ENCODE assay signal across 7 mouse cellular contexts in the genomic region with DNA sequence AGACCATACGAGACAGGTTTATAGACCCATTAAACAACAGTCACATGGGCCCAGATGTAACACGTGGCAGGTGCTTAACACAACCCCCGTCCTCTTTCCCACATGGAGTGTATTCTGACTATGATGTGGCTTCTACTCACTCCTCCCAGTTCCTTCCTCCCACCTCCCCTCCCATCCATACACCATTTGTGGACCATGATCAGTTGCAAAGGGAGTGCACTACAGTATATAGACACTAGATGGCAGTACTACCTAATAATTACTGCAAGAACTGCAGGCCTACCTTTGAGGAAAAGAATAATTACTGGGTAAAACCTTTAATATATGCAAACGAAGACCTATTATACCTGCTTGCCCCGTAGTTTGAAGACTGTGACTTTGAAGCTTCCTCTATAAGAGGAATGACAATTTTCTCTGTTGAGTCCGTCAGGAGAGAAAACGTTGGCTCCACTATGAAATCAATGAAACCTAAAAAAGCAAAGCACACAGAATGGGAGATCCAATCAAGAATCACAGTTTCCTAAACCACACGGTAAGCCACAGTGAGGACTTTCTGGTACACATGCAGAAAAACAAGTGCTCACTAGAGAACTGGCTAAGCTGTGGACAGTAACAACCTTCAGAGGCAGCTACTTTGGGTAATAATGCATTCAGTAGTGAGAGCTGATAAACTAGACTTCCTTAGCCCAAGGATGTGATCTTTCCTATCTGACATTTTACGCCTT.
DNase-seq lines count a peak whose midpoint lies in the region; ATAC-seq and TF ChIP-seq lines count a peak whose summit lies in the region.

No protein-coding gene starts in this region.

- TF ChIP-seq POLR2A in MEL (IDR thresholded peaks at IDR 0.05; ENCODE audit: control insufficient read depth in 1 of 2, insufficient read depth in 1 of 2, low read depth in 1 of 2, low read length in 2 of 2, poor library complexity in 1 of 2) = no peak

- 38% methylated on average over 9 of the region's 9 CpGs for WGBS in stomach, embryonic 16.5 days

- DNase-seq in CD4-positive, CD25-positive, alpha-beta regulatory T cell, adult 2 months (ENCODE audit: low read depth, low spot score) = peak; percentile 58
- DNase-seq in MEL (ENCODE audit: low read depth, low spot score) = peak; percentile 67
- DNase-seq in embryo, embryonic 10.5 days (ENCODE audit: low spot score) = peak; percentile 88
- peak; percentile 7 to 81 for DNase-seq in layer of hippocampus, adult 18-20 months (ENCODE audit: low spot score in 2 of 2)
- DNase-seq in lung, postnatal 25 days (ENCODE audit: low spot score) = peak; percentile 39

- no peaks in the 10 kb centered on the region for H3K9me3 ChIP-seq in MEL (replicated peaks; ENCODE audit: insufficient read depth, low read length)
- H3K9me3 ChIP-seq in stomach, embryonic 16.5 days (replicated peaks; ENCODE audit: control insufficient read depth, low read length) = no peaks in the 10 kb centered on the region

- peak; percentile 22 to 93 (median 78); a peak in 5 of 6 replicates for TF ChIP-seq CTCF in MEL (IDR thresholded peaks at IDR 0.05 in 2 of 3, conservative IDR thresholded peaks at IDR 0.05 in 1 of 3; ENCODE audit: control insufficient read depth in 1 of 3, insufficient read depth in 1 of 3, low read depth in 2 of 3, low read length in 3 of 3, poor library complexity in 1 of 3, severe bottlenecking in 1 of 3)

- no peak overlapping the region for H3K4me3 ChIP-seq in MEL (ENCODE audit: control insufficient read depth in 1 of 2, insufficient read depth in 1 of 2, low read depth in 2 of 2, low read length in 2 of 2)
- H3K4me3 ChIP-seq in stomach, embryonic 16.5 days (replicated peaks; ENCODE audit: low read length) = no peak overlapping the region

- no peaks in the 10 kb centered on the region; a peak in 1 of 4 replicates for H3K27me3 ChIP-seq in MEL (ENCODE audit: control insufficient read depth in 1 of 2, insufficient read depth in 2 of 2, low read length in 2 of 2)
- H3K27me3 ChIP-seq in stomach, embryonic 16.5 days (ENCODE audit: control insufficient read depth, insufficient read depth, low read length) = no peaks in the 10 kb centered on the region

- H3K4me1 ChIP-seq in MEL (ENCODE audit: control insufficient read depth in 1 of 2, insufficient read depth in 2 of 2, low read length in 2 of 2) = no peaks in the 10 kb centered on the region
- no peaks in the 10 kb centered on the region for H3K4me1 ChIP-seq in stomach, embryonic 16.5 days (ENCODE audit: control insufficient read depth, insufficient read depth, low read length)

- no peak overlapping the region for H3K9ac ChIP-seq in MEL (ENCODE audit: control insufficient read depth, low read depth, low read length, poor library complexity, severe bottlenecking)
- no peak overlapping the region for H3K9ac ChIP-seq in stomach, embryonic 16.5 days (ENCODE audit: low read length)

- peak; percentile 96 to 97 for ATAC-seq in hematopoietic stem cell, adult 5-6 weeks (replicated peaks in 1 of 2; ENCODE audit: insufficient read depth in 1 of 2, low FRiP score in 2 of 2, low TSS enrichment in 1 of 2, low read depth in 1 of 2, poor library complexity in 2 of 2, severe bottlenecking in 2 of 2)
- ATAC-seq in stomach, embryonic 16.5 days (ENCODE audit: insufficient read depth, low FRiP score) = peak; percentile 47; the same call in 1 of the 2 replicates

- H3K36me3 ChIP-seq in MEL (ENCODE audit: control insufficient read depth in 1 of 2, insufficient read depth in 2 of 2, low read length in 2 of 2) = no peaks in the 10 kb centered on the region
- H3K36me3 ChIP-seq in stomach, embryonic 16.5 days (ENCODE audit: control insufficient read depth, insufficient read depth, low read length) = no peaks in the 10 kb centered on the region

- H3K27ac ChIP-seq in MEL (ENCODE audit: control insufficient read depth, low read depth, low read length) = no peak overlapping the region
- H3K27ac ChIP-seq in stomach, embryonic 16.5 days (ENCODE audit: low read length) = no peak overlapping the region

- H3K4me2 ChIP-seq in stomach, embryonic 16.5 days (ENCODE audit: low read depth, low read length) = no peak overlapping the region

- no peak for TF ChIP-seq EP300 in MEL (IDR thresholded peaks at IDR 0.05; ENCODE audit: low read depth in 1 of 2, low read length in 2 of 2)

- no peaks in the 10 kb centered on the region for H3K79me2 ChIP-seq in MEL (ENCODE audit: control insufficient read depth, insufficient read depth, low read length, poor library complexity)

- TF ChIP-seq RAD21 in MEL (IDR thresholded peaks at IDR 0.05; ENCODE audit: low read depth, low read length) = peak; percentile 95

TF ChIP-seq in MEL, 35 proteins besides CTCF, POLR2A, EP300 and RAD21:
- no peak for TF ChIP-seq E2F4 (IDR thresholded peaks at IDR 0.05; ENCODE audit: borderline replicate concordance, low read depth, low read length)
- no peak for TF ChIP-seq KAT2A (conservative IDR thresholded peaks at IDR 0.05; ENCODE audit: low read depth, low read length)
- TF ChIP-seq SIN3A (IDR thresholded peaks at IDR 0.05; ENCODE audit: low read length) = no peak
- TF ChIP-seq NELFE (IDR thresholded peaks at IDR 0.05; ENCODE audit: low read depth, low read length) = no peak
- no peak for TF ChIP-seq JUND (IDR thresholded peaks at IDR 0.05; ENCODE audit: low read depth, low read length)
- no peak for TF ChIP-seq USF2 (IDR thresholded peaks at IDR 0.05; ENCODE audit: borderline replicate concordance in 1 of 2, insufficient read depth in 1 of 2, low read depth in 1 of 2, low read length in 2 of 2)
- TF ChIP-seq ZC3H11A (IDR thresholded peaks at IDR 0.05; ENCODE audit: low read depth, low read length) = peak; percentile 82
- no peak for TF ChIP-seq GATA1 (IDR thresholded peaks at IDR 0.05; ENCODE audit: low read depth, low read length)
- TF ChIP-seq SMC3 (IDR thresholded peaks at IDR 0.05; ENCODE audit: low read depth, low read length) = peak; percentile 88
- TF ChIP-seq POLR2AphosphoS2 (IDR thresholded peaks at IDR 0.05; ENCODE audit: low read length) = no peak
- TF ChIP-seq MAX (IDR thresholded peaks at IDR 0.05; ENCODE audit: low read length) = no peak
- TF ChIP-seq BHLHE40 (IDR thresholded peaks at IDR 0.05; ENCODE audit: borderline replicate concordance, low read depth, low read length) = no peak
TF ChIP-seq in MEL: peak in this region for 2.
